Mouse (Mus musculus) bone marrow macrophage, adult 2 months (primary cell): ENCODE data around the gene Notch2. TPM values are rescaled to one million over a fixed set of nuclear protein-coding genes. Genes with fewer than 3 reads are reported as not detected.
A peak's percentile ranks its signal among the peaks of the same experiment; 100 is the strongest.

Experiments used
- H3K27ac ChIP-seq: 2 replicates; pipeline ENCODE4 v1.5.1; 2012; ENCODE audit warnings: low read depth, low read length; ENCODE audit not compliant: insufficient read depth
- H3K4me1 ChIP-seq: 2 replicates; pipeline ENCODE4 v1.6.1; 2012; ENCODE audit warnings: low read length; ENCODE audit not compliant: control insufficient read depth, insufficient read depth
- H3K4me3 ChIP-seq: 2 replicates; pipeline ENCODE4 v1.5.1; 2012; ENCODE audit warnings: mild to moderate bottlenecking, low read length, moderate library complexity; ENCODE audit not compliant: insufficient read depth
- CTCF ChIP-seq: IDR thresholded peaks from 2 replicates; pipeline ENCODE4 v1.5.1; 2012; ENCODE audit warnings: low read depth, mild to moderate bottlenecking, low read length, moderate library complexity
- POLR2A ChIP-seq: IDR thresholded peaks from 2 replicates; pipeline ENCODE4 v1.6.1; 2012; ENCODE audit warnings: mild to moderate bottlenecking, low read depth, low read length, borderline replicate concordance
- polyA plus RNA-seq: library from polyadenylated mRNA; stranded (reverse); fragments of >200 nt; gene quantifications from 2 replicates; pipeline ENCODE4 v1.2.4, GENCODE M21; 2012; ENCODE audit not compliant: missing spikeins, insufficient read depth, insufficient read length

Notch2 gene
- polyA plus RNA-seq, 1 experiment, result 82.2 TPM

GRCm38 (mm10) chr3:98027371-98027774, 14.0 kb downstream of the Notch2 start:
- Histone ChIP-seq H3K4me3 (no peak overlapping the region), H3K4me1 (peaks cover 71% of the 10 kb centered on the region), H3K27ac (peak overlapping the region; percentile 93)

GRCm38 (mm10) chr3:98028072-98028471, 14.7 kb downstream of the Notch2 start:
- TF ChIP-seq CTCF (no peak), POLR2A (no peak)
- Histone ChIP-seq H3K27ac (peak overlapping the region; percentile 30), H3K4me3 (no peak overlapping the region), H3K4me1 (peaks cover 75% of the 10 kb centered on the region)

More at GRCm38 (mm10) chr3:98027371-98027774, 14.0 kb downstream of the Notch2 start:
- TF ChIP-seq POLR2A, result no peak
- no peak for TF ChIP-seq CTCF

- H3K4me1 ChIP-seq, result peaks cover 78% of the 10 kb centered on the region
- no peak overlapping the region for H3K4me3 ChIP-seq
- no peak for TF ChIP-seq CTCF
- TF ChIP-seq POLR2A, result no peak
- no peak overlapping the region for H3K27ac ChIP-seq
These were observed 15.6 kb downstream of the Notch2 start for GRCm38 (mm10) chr3:98028936-98029335.

DNA sequence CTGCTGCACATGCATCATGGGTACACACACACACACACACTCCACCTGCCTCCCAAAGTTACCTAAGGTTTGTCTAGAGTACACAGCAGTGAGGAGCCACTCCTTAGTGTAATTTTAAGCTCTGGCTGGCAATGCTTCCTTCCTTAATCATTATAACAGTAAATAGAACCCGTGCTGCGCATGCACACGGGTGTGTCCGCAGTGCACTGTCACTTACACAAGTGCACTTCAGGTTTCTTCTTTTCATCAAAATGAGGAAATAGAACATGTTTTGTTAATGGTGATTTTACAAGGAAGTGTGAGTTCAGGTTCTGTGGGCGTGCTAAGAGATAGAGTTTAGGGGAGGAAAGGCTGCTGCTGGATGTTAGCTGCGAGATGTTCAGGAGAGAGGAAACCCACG, 17.8 kb downstream of the Notch2 start:
- Histone ChIP-seq H3K4me3 (no peak overlapping the region), H3K27ac (0 out of 2 replicates have a peak overlapping the region, but pooled peaks have one; percentile 13), H3K4me1 (peaks cover 82% of the 10 kb centered on the region)
- TF ChIP-seq CTCF (no peak), POLR2A (no peak)

- no peak for TF ChIP-seq CTCF
- TF ChIP-seq POLR2A, result no peak
- peaks cover 72% of the 10 kb centered on the region for H3K4me1 ChIP-seq
- H3K4me3 ChIP-seq, result no peak overlapping the region
- 0 out of 2 replicates have a peak overlapping the region, but pooled peaks have one; percentile 23 for H3K27ac ChIP-seq
These were observed 18.9 kb downstream of the Notch2 start for GRCm38 (mm10) chr3:98032191-98032590.

DNA sequence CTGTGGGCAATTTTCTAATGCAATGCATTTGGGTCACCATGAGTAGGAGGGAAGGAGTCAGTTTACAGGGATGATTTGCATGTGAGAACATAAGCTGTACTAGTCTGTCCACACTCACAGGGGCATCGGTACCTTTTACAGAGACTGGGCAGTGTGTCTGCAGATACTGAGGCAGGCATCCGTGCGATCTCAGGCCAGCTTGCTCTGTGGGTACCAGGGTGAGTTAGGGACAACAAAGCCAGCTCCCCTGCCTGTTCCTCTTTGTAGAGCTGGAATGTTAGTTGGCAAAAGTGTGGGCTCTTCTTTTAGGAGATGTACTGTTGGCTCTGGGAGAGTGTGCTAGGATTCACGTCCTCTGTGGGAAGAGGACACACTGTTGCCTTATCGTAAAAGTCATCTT, 19.6 kb downstream of the Notch2 start:
- Histone ChIP-seq H3K4me3 (no peak overlapping the region), H3K27ac (peak overlapping the region; percentile 19; the same call in 1 of the 2 replicates), H3K4me1 (peaks cover 67% of the 10 kb centered on the region)
- no peak for TF ChIP-seq POLR2A
- no peak for TF ChIP-seq CTCF

GRCm38 (mm10) chr3:98034622-98035593, 21.6 kb downstream of the Notch2 start:
- no peak for TF ChIP-seq CTCF
- no peak for TF ChIP-seq POLR2A
- H3K4me1 ChIP-seq, result peaks cover 66% of the 10 kb centered on the region
- H3K27ac ChIP-seq, result no peak overlapping the region
- no peak overlapping the region for H3K4me3 ChIP-seq

- Histone ChIP-seq H3K4me3 (no peak overlapping the region), H3K27ac (no peak overlapping the region), H3K4me1 (peaks cover 59% of the 10 kb centered on the region)
- TF ChIP-seq CTCF (no peak), POLR2A (no peak)
These were observed 22.8 kb downstream of the Notch2 start for GRCm38 (mm10) chr3:98036161-98036560.

DNA sequence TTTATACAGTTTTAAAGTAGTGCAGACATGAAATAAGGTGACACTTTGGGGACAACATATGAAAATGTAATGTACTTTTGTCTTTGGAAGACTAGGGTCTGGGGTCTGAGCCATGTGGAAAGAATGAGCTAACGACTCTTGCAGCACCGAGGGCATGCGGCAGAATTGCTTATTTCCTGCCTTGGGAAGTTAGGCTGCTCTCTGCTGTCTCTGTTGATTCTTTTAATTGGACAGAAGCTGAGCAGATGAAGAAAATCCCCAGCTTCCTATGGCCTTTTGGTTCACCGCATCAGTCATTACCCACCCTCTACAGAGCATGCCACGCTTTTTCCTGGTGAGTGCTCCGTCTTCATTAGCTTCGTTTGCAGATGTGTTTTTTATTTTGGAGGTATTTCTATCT, 23.8 kb downstream of the Notch2 start:
- no peak overlapping the region for H3K27ac ChIP-seq
- no peak overlapping the region for H3K4me3 ChIP-seq
- H3K4me1 ChIP-seq, result peaks cover 56% of the 10 kb centered on the region
- TF ChIP-seq CTCF, result no peak
- TF ChIP-seq POLR2A, result no peak

GRCm38 (mm10) chr3:98038658-98039057, 25.3 kb downstream of the Notch2 start:
- no peak for TF ChIP-seq POLR2A
- no peak for TF ChIP-seq CTCF
- Histone ChIP-seq H3K27ac (no peak overlapping the region), H3K4me1 (peaks cover 59% of the 10 kb centered on the region), H3K4me3 (no peak overlapping the region)

DNA sequence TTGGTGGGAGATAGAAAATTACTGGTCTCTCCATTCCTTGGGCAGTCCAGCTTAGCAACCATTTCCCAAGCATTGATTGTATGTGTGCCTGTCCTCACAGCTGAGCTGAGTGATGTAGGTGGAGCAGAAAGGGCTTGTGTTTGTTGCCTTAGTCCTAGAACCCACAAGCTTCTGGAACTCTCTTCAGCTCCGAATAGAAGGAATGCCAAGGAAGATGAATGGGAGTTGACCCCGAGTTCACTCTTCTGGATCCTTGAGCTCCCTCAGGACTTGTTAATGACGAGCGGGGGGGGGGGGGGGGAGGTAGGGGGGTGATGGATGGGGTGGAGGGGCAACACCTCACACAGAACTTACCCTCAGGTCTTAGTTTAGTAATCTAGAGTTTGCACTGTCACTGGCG, 25.9 kb downstream of the Notch2 start:
- no peak overlapping the region for H3K4me3 ChIP-seq
- H3K27ac ChIP-seq, result no peak overlapping the region
- peak; percentile 1; the same call in 1 of the 2 replicates for TF ChIP-seq CTCF
- no peak for TF ChIP-seq POLR2A
- peaks cover 56% of the 10 kb centered on the region for H3K4me1 ChIP-seq
